Mouse (Mus musculus) heart, embryonic 16.5 days (tissue): ENCODE data around the gene Nek6. TPM values are rescaled to one million over a fixed set of nuclear protein-coding genes. Genes with fewer than 3 reads are reported as not detected.
A peak's percentile ranks its signal among the peaks of the same experiment; 100 is the strongest.

Experiments used
- ATAC-seq: fragments of 200-750 bp; cut with Nextera tagmentation; replicated peaks from 2 replicates; pipeline ENCODE4 v1.8.0; 2017; ENCODE audit warnings: moderate number of reproducible peaks; ENCODE audit not compliant: insufficient read depth, low FRiP score; ENCODE audit errors: extremely low read depth
- H3K27ac ChIP-seq: fragments of 300-500 bp; sonication (generic); 2 replicates; pipeline ENCODE4 v1.5.1; 2014; ENCODE audit warnings: mild to moderate bottlenecking, low read length, control low read depth, moderate library complexity
- H3K27me3 ChIP-seq: fragments of 300-500 bp; sonication (generic); 2 replicates; pipeline ENCODE4 v1.6.1; 2014; ENCODE audit warnings: low read length, mixed read lengths; ENCODE audit not compliant: control insufficient read depth, insufficient read depth
- H3K36me3 ChIP-seq: fragments of 300-500 bp; sonication (generic); 2 replicates; pipeline ENCODE4 v1.6.1; 2014; ENCODE audit not compliant: control insufficient read depth, insufficient read depth
- H3K4me1 ChIP-seq: fragments of 300-500 bp; sonication (generic); 2 replicates; pipeline ENCODE4 v1.6.1; 2014; ENCODE audit warnings: low read length, mixed read lengths; ENCODE audit not compliant: control insufficient read depth, insufficient read depth
- H3K4me2 ChIP-seq: fragments of 300-500 bp; sonication (generic); 2 replicates; pipeline ENCODE4 v1.6.1; 2014; ENCODE audit warnings: low read depth, mild to moderate bottlenecking, control low read depth, low read length
- H3K4me3 ChIP-seq: fragments of 300-500 bp; sonication (generic); 2 replicates; pipeline ENCODE4 v1.5.1; 2014; ENCODE audit warnings: mild to moderate bottlenecking, control low read depth, low read length
- H3K9ac ChIP-seq: fragments of 300-500 bp; sonication (generic); 2 replicates; pipeline ENCODE4 v1.6.1; 2014; ENCODE audit warnings: low read length, control low read depth
- H3K9me3 ChIP-seq: fragments of 300-500 bp; sonication (generic); replicated peaks from 2 replicates; pipeline ENCODE4 v1.6.1; 2016; ENCODE audit warnings: low read length; ENCODE audit not compliant: control insufficient read depth
- whole genome bisulfite sequencing: fragments of 180-500 bp; shearing (Covaris S2); extraction: QIAGEN DNeasy Blood & Tissue Kit; methylation state at CpG from one replicate; pipeline ENCODE4 v1.1.7; 2014; 5-methylcytosine and 5-hydroxymethylcytosine counted together
- polyA plus RNA-seq: library from polyadenylated mRNA; unstranded; fragments of >200 nt; fragmentation: Nextera tagmentation; extraction: Ambion mirVana; gene quantifications from 2 replicates; pipeline ENCODE4 v1.2.1, GENCODE M21; 2015

Gene Nek6
- polyA plus RNA-seq, 1 experiment from 2014 or later: 66.2 TPM

DNA sequence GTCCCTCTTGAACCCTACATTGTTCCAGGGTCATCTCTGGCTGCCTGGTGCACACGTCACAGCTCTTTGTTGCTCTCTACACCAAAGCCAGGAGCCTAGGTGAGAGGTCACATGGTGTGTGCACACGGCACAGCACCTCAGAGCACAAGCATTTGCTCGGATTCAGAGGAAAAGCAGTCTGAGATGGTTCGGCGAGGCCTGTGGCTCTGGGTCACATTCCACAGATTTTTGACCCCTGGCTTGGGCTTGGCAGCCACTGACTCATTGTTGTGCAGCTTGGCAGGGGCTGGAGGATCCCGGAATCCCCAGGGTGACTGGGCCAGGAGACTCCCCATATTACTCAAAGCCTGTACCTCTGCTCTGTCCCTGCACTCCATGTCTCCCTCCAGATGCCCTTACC lies 34.8 kb downstream of the Nek6 start:
- 20% methylated on average over 6 of the region's 6 CpGs for WGBS
- H3K9ac ChIP-seq: no peak overlapping the region; the same call in 1 of the 2 replicates
- H3K36me3 ChIP-seq: 0 out of 2 replicates have a peak, but pooled peaks cover 2% of the 10 kb centered on the region
- no peak overlapping the region for H3K4me3 ChIP-seq
- H3K4me1 ChIP-seq: peaks cover 48% of the 10 kb centered on the region
- no peak overlapping the region; the same call in 1 of the 2 replicates for H3K4me2 ChIP-seq
- no peaks in the 10 kb centered on the region for H3K9me3 ChIP-seq
- H3K27me3 ChIP-seq: no peaks in the 10 kb centered on the region
- H3K27ac ChIP-seq: peak overlapping the region; percentile 49
- ATAC-seq: peak; percentile 76; the same call in 1 of the 2 replicates

DNA sequence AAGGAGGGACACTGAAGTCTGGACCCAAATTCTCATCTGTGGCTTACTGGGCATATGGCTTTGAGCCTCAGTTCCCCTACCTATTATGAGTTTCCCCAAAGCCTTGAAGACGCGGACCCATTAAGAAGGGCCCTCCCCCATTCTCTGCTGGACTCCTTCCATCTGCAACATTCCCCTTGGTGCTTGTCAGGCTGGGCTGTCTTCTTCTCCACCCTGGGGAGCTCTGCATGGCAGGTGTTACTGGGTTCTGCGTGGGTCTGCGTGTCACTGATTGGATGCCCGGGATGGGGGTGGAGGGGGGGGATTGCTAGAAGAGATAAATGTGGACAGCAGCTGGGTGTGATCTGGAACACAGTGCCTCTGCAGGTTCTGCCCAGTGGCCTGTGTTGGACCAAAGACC lies 35.3 kb downstream of the Nek6 start:
- peaks cover 42% of the 10 kb centered on the region for H3K4me1 ChIP-seq
- H3K4me3 ChIP-seq: no peak overlapping the region
- peak overlapping the region; percentile 49 for H3K27ac ChIP-seq
- 62% methylated on average over 5 of the region's 5 CpGs for WGBS
- H3K36me3 ChIP-seq: 0 out of 2 replicates have a peak, but pooled peaks cover 6% of the 10 kb centered on the region
- no peak for ATAC-seq
- no peak overlapping the region for H3K9ac ChIP-seq
- H3K4me2 ChIP-seq: no peak overlapping the region
- H3K9me3 ChIP-seq: no peaks in the 10 kb centered on the region
- no peaks in the 10 kb centered on the region for H3K27me3 ChIP-seq

DNA sequence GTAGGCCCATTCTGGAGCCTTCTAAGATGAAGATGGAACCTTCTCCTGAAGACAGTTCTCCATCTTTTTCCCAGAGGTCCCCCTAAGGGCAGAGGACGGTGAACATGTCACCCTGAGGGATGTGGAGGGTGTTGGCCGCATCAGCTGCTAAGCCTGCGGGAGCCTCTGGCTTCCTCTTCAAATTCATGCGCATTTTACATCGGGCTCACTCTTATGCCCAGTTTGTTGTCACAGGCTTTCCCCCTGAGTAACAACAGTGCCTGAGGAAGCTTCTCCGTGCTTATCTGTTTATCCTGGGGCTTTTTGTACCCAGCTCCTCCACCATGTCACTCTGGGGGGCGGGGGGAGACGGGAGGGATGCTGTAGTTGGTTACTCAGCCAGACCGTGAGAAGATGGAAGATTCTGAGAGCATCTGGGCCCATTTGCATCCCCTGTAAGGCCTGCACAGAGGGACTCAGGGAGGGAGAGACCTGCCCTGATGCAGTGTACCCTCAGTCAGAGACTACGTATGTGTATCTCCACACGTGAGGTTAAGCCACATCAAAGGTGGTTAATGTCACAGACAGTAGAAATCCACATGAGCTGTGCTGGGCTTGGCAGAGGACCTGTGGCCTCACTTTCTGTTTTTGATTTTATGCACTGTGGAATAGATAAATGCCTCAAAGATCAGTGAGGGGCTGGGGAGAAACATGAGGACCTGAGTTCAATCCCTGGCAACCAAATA lies 36.5 kb downstream of the Nek6 start:
- Histone ChIP-seq H3K4me3 (no peak overlapping the region), H3K4me1 (peaks cover 31% of the 10 kb centered on the region), H3K9ac (no peak overlapping the region), H3K27ac (no peak overlapping the region), H3K4me2 (no peak overlapping the region), H3K27me3 (no peaks in the 10 kb centered on the region), H3K9me3 (no peaks in the 10 kb centered on the region), H3K36me3 (0 out of 2 replicates have a peak, but pooled peaks cover 6% of the 10 kb centered on the region)
- no peak for ATAC-seq
- 75% methylated on average over 11 of the region's 11 CpGs for WGBS

DNA sequence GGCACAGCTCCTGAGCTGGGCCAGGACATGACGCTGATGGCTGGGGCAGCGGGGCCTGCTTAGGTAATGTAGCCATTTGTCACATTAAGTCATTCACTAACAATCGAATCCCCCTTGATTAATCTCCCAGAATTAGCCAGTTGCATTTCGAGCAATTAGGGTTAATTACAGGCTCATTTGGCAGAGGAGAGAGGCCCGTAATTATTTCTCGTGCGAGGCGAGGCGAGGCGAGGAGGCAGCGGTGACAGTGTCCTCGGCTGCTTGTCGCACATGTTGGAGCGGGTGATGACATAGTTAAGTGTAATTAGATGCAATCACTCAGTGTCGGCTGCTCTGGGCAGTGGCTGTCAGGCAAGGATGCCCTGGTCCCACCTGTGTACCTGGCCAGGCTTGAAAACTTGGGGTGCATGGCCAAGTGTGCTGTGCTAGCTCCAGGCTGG lies 40.6 kb downstream of the Nek6 start:
- Histone ChIP-seq H3K27me3 (no peaks in the 10 kb centered on the region), H3K27ac (no peak overlapping the region), H3K4me1 (peaks cover 7% of the 10 kb centered on the region), H3K9me3 (no peaks in the 10 kb centered on the region), H3K4me2 (no peak overlapping the region), H3K9ac (no peak overlapping the region), H3K4me3 (no peak overlapping the region), H3K36me3 (0 out of 2 replicates have a peak, but pooled peaks cover 6% of the 10 kb centered on the region)
- 89% methylated on average over 15 of the region's 15 CpGs for WGBS
- ATAC-seq: no peak

DNA sequence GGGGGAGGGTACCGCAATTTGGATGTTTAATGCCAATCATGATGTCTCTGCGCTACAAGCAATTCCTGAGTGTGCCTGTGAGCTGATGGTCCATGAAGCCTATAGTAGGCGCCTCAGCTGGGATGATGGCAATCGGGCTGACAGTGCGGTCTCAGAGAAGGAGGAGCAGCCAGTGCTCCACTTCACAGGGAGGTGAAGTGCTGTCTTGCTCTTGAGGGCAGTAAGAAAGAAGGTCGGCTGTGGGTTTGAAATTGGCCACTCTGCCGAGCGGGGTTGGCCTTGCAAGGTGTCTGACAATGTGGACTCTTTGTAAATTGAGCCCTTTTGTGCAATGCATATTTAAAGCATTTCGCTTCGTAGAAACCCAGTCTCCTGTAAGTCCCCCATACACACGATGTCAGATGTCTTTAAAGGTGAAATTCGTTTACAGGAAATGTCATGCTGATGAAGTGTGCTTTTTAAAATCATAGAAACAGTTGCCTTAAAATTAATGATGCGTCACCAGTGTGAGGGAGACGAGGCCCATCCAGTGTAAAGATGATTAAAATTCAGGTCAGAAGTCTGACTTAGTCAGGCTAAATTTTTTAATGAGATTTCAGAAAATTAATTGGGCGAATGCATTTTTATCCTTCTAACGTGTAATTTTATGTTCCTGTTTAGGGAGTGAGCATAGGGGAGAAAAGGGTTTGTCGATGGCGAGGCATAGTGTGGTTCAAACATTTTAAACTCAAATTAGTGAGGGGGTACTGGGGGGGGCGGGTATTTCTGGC lies 43.0 kb downstream of the Nek6 start:
- Histone ChIP-seq H3K4me2 (no peak overlapping the region), H3K27me3 (no peaks in the 10 kb centered on the region), H3K36me3 (peaks cover 17% of the 10 kb centered on the region; the same call in 1 of the 2 replicates), H3K4me1 (peaks cover 2% of the 10 kb centered on the region; the same call in 1 of the 2 replicates), H3K9me3 (no peaks in the 10 kb centered on the region), H3K9ac (no peak overlapping the region), H3K4me3 (no peak overlapping the region), H3K27ac (no peak overlapping the region)
- WGBS: 79% methylated on average over 19 of the region's 19 CpGs
- no peak for ATAC-seq

DNA sequence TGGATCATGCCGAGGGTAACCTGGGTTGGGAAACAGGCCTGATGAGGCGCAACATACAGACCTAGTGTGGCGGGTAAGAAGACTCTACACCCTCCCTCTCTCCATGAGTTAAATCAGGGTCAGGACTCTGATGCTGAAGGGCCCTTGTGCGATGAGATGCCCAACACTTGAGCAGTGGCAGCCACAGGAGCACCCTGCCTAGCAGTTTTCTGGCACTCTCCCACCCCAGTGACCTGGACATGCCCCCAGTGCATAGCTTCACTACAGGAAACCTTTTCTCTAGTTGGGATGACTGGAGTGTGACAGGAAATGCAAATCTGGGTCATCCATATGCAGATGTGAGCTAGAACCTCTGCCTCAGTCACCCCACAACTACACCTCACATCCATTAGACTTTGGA lies 44.2 kb downstream of the Nek6 start:
- H3K9ac ChIP-seq: no peak overlapping the region
- no peak overlapping the region for H3K27ac ChIP-seq
- H3K4me1 ChIP-seq: peaks cover 3% of the 10 kb centered on the region; the same call in 1 of the 2 replicates
- no peak overlapping the region for H3K4me2 ChIP-seq
- H3K9me3 ChIP-seq: no peaks in the 10 kb centered on the region
- no peak for ATAC-seq
- 78% methylated on average over 4 of the region's 4 CpGs for WGBS
- H3K36me3 ChIP-seq: peaks cover 18% of the 10 kb centered on the region; the same call in 1 of the 2 replicates
- no peaks in the 10 kb centered on the region for H3K27me3 ChIP-seq
- no peak overlapping the region for H3K4me3 ChIP-seq

DNA sequence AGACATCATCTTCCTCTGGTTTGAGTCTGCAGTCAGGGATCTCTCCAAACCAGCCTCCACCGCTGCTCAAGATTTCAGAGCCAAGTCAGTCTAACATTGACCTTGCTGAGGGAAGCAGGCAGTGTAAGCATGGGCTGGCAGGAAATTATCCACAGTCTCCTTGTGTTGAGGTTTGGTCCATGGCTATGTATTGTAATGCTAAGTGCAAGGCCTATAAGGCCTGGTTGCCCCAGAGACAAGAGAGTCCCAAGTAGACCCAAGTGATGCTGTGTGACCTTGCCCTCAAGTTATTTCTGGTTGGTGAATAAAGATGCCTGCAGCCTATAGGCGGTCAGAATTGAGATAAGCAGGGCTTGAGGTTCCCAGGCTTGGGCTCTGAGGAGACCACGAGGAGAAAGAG lies 45.3 kb downstream of the Nek6 start:
- no peak for ATAC-seq
- Histone ChIP-seq H3K36me3 (peaks cover 12% of the 10 kb centered on the region; the same call in 1 of the 2 replicates), H3K4me3 (no peak overlapping the region), H3K9ac (no peak overlapping the region), H3K27ac (no peak overlapping the region), H3K4me2 (no peak overlapping the region), H3K9me3 (no peaks in the 10 kb centered on the region), H3K4me1 (peaks cover 3% of the 10 kb centered on the region; the same call in 1 of the 2 replicates), H3K27me3 (no peaks in the 10 kb centered on the region)
- 69% methylated on average over 3 of the region's 3 CpGs for WGBS

DNA sequence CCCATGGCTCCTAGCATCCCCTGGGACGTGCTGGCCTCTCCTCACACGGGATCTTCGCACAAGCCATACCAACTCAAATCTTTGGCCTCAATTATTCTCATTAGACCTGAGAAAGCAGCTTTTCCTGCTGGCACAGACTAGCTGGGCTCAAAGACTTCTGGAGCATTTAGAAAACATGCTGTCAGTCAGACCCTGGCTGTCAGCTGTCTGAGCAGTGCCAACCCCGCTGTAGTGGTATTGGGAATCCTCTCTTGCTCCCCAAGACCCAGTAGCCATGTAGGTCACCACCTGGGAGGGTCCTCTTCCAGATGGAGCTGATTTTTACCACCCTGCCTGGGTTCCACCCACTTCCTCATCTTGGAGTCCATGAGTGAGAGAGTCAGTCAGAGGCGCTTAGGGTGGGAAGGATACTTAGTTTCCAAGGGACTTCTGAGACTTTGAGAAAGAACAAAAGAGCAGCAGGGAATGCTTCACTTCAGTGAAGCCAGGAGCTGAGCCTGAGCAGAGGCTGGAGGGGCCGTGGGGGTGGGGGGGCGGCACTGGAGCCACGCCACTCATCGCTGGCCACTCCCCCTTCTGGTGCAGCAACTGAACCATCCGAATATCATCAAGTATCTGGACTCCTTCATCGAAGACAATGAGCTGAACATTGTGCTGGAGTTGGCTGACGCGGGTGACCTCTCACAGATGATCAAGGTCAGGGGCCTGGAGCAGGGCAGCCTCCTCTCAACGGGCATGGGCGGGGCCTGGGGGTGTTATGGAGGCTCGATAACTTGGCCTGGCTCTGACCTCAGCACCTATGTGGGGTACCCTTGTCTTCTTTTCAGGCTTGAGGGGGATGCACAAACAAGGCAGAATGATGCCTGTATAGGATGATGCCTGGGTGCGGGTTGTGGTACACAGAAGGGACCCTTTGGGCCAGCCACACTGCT lies 49.1 kb downstream of the Nek6 start:
- Histone ChIP-seq H3K4me3 (no peak overlapping the region), H3K27me3 (no peaks in the 10 kb centered on the region), H3K4me1 (peaks cover 3% of the 10 kb centered on the region; the same call in 1 of the 2 replicates), H3K36me3 (peaks cover 22% of the 10 kb centered on the region), H3K9me3 (no peaks in the 10 kb centered on the region), H3K9ac (no peak overlapping the region), H3K4me2 (no peak overlapping the region), H3K27ac (no peak overlapping the region)
- no peak for ATAC-seq
- 72% methylated on average over 17 of the region's 17 CpGs for whole genome bisulfite sequencing
